ENCODE assay signal across 8 mouse cellular contexts in the genomic region with DNA sequence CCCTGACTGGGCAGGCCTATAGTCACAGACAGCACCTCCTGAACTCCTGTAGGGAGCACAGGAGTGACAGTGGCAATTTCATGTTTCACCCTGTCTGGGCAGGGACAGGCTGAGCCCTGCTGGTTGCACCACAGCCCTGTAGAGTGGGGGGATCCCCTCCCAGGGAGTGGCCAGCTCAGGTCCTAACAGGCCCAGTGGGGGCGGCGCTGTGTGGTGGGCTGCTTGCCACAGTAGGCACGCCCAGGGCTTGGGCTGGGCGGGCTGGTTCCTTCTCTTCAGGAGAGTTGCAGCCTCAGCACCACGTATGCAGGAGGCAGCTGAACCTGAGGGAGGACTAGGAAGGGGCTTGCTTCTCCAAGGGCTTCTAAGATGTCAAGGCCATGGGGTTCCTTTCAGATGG. TPM values are rescaled to one million over a fixed set of nuclear protein-coding genes. Genes with fewer than 3 reads are reported as not detected.
DNase-seq lines count a peak whose midpoint lies in the region; ATAC-seq and TF ChIP-seq lines count a peak whose summit lies in the region.

No protein-coding gene starts in this region.

- H3K27me3 ChIP-seq in midbrain, embryonic 10.5 days (ENCODE audit: low read depth, poor library complexity, severe bottlenecking): peaks cover 21% of the 10 kb centered on the region
- no peaks in the 10 kb centered on the region for H3K27me3 ChIP-seq in midbrain, postnatal 0 days (ENCODE audit: insufficient read depth, low read length)
- no peaks in the 10 kb centered on the region for H3K27me3 ChIP-seq in forebrain, embryonic 12.5 days
- no peaks in the 10 kb centered on the region for H3K27me3 ChIP-seq in kidney, embryonic 15.5 days
- no peaks in the 10 kb centered on the region for H3K27me3 ChIP-seq in stomach, embryonic 15.5 days (replicated peaks)

- peak overlapping the region; percentile 77 for H3K27ac ChIP-seq in midbrain, embryonic 10.5 days (replicated peaks)
- H3K27ac ChIP-seq in midbrain, postnatal 0 days (ENCODE audit: low read depth, low read length): no peak overlapping the region
- peak overlapping the region; percentile 94 for H3K27ac ChIP-seq in forebrain, embryonic 12.5 days
- H3K27ac ChIP-seq in kidney, embryonic 15.5 days: peak overlapping the region; percentile 93
- peak overlapping the region; percentile 96 for H3K27ac ChIP-seq in stomach, embryonic 15.5 days
- no peak overlapping the region for H3K27ac ChIP-seq in left cerebral cortex, adult 2 months

- no peak for TF ChIP-seq CTCF in midbrain, postnatal 0 days (IDR thresholded peaks at IDR 0.05)
- no peak for TF ChIP-seq CTCF in left cerebral cortex, adult 2 months (IDR thresholded peaks at IDR 0.05)

- H3K4me2 ChIP-seq in midbrain, postnatal 0 days (ENCODE audit: low read depth, low read length, poor library complexity, severe bottlenecking): no peak overlapping the region
- peak overlapping the region; percentile 50 for H3K4me2 ChIP-seq in forebrain, embryonic 12.5 days
- peak overlapping the region; percentile 63; the same call in 1 of the 2 replicates for H3K4me2 ChIP-seq in kidney, embryonic 15.5 days
- H3K4me2 ChIP-seq in stomach, embryonic 15.5 days: peak overlapping the region; percentile 72

- intact Hi-C loops in left cerebral cortex, adult 2 months (cut with DNase I): no loop called here

- no peak for ATAC-seq in midbrain, postnatal 0 days (ENCODE audit: low FRiP score)
- ATAC-seq in forebrain, embryonic 12.5 days (ENCODE audit: low FRiP score): no peak
- peak; percentile 24; the same call in 1 of the 2 replicates for ATAC-seq in kidney, embryonic 15.5 days (replicated peaks; ENCODE audit: low FRiP score)
- ATAC-seq in stomach, embryonic 15.5 days (ENCODE audit: insufficient read depth, low FRiP score, low read depth): peak; percentile 55

- H3K4me3 ChIP-seq in midbrain, embryonic 10.5 days: peak overlapping the region; percentile 16; the same call in 1 of the 2 replicates
- H3K4me3 ChIP-seq in midbrain, postnatal 0 days (ENCODE audit: low read depth, low read length): no peak overlapping the region
- no peak overlapping the region for H3K4me3 ChIP-seq in forebrain, embryonic 12.5 days (replicated peaks)
- H3K4me3 ChIP-seq in kidney, embryonic 15.5 days (replicated peaks): no peak overlapping the region
- no peak overlapping the region for H3K4me3 ChIP-seq in stomach, embryonic 15.5 days (replicated peaks)
- H3K4me3 ChIP-seq in left cerebral cortex, adult 2 months: no peak overlapping the region

- WGBS in midbrain, embryonic 10.5 days: 23% methylated on average over 5 of the region's 5 CpGs
- 51% methylated on average over 5 of the region's 5 CpGs for WGBS in midbrain, postnatal 0 days
- 39% methylated on average over 5 of the region's 5 CpGs for WGBS in forebrain, embryonic 12.5 days
- 50% methylated on average over 5 of the region's 5 CpGs for WGBS in kidney, embryonic 15.5 days
- WGBS in stomach, embryonic 15.5 days: 39% methylated on average over 5 of the region's 5 CpGs

- H3K4me1 ChIP-seq in midbrain, embryonic 10.5 days: peaks cover 77% of the 10 kb centered on the region
- H3K4me1 ChIP-seq in midbrain, postnatal 0 days (ENCODE audit: insufficient read depth, low read length): peaks cover 12% of the 10 kb centered on the region; the same call in 1 of the 2 replicates
- H3K4me1 ChIP-seq in forebrain, embryonic 12.5 days: peaks cover 68% of the 10 kb centered on the region
- H3K4me1 ChIP-seq in kidney, embryonic 15.5 days: peaks cover 72% of the 10 kb centered on the region
- peaks cover 44% of the 10 kb centered on the region for H3K4me1 ChIP-seq in stomach, embryonic 15.5 days

- DNase-seq in midbrain, embryonic 10.5 days (ENCODE audit: low spot score): no peak
- no peak for DNase-seq in midbrain, postnatal 0 days (ENCODE audit: low spot score)
- DNase-seq in lung, postnatal 25 days (ENCODE audit: low spot score): peak; percentile 86
- DNase-seq in frontal cortex, postnatal 14 days (ENCODE audit: low spot score in 2 of 2): no peak
- no peak for DNase-seq in left cerebral cortex, adult 2 months (ENCODE audit: extremely low spot score in 1 of 2, low spot score in 2 of 2)

- H3K36me3 ChIP-seq in midbrain, embryonic 10.5 days: no peaks in the 10 kb centered on the region
- H3K36me3 ChIP-seq in midbrain, postnatal 0 days (ENCODE audit: insufficient read depth, low read length): no peaks in the 10 kb centered on the region
- H3K36me3 ChIP-seq in forebrain, embryonic 12.5 days (replicated peaks): no peaks in the 10 kb centered on the region
- H3K36me3 ChIP-seq in kidney, embryonic 15.5 days: no peaks in the 10 kb centered on the region
- no peaks in the 10 kb centered on the region for H3K36me3 ChIP-seq in stomach, embryonic 15.5 days

- no peak overlapping the region for H3K9ac ChIP-seq in midbrain, postnatal 0 days (replicated peaks; ENCODE audit: low read length, poor library complexity, severe bottlenecking)
- H3K9ac ChIP-seq in forebrain, embryonic 12.5 days: peak overlapping the region; percentile 38; the same call in 1 of the 2 replicates
- no peak overlapping the region for H3K9ac ChIP-seq in kidney, embryonic 15.5 days
- H3K9ac ChIP-seq in stomach, embryonic 15.5 days: no peak overlapping the region

- H3K9me3 ChIP-seq in midbrain, embryonic 10.5 days (replicated peaks): no peaks in the 10 kb centered on the region
- H3K9me3 ChIP-seq in midbrain, postnatal 0 days (ENCODE audit: low read length): no peaks in the 10 kb centered on the region
- H3K9me3 ChIP-seq in forebrain, embryonic 12.5 days: no peaks in the 10 kb centered on the region
- no peaks in the 10 kb centered on the region for H3K9me3 ChIP-seq in kidney, embryonic 15.5 days (replicated peaks)
- no peaks in the 10 kb centered on the region for H3K9me3 ChIP-seq in stomach, embryonic 15.5 days

RNA-seq across cellular contexts. Expression of gene Sema4b, which starts 4.8 kb away (rescaled TPM):
- polyA plus RNA-seq in midbrain, embryonic 10.5 days (2016; fragmentation: Nextera tagmentation; extraction: Ambion mirVana): 12.6 and 16.5 TPM in 2 replicates
- 40.3 and 43.7 TPM in 2 replicates for total RNA-seq in midbrain, postnatal 0 days (2014; rRNA removed)
- 26.3 and 29.2 TPM in 2 replicates for polyA plus RNA-seq in midbrain, postnatal 0 days (2015; fragmentation: Nextera tagmentation; extraction: Ambion mirVana)
- 16.7 and 19.4 TPM in 2 replicates for polyA plus RNA-seq in forebrain, embryonic 12.5 days (2016; fragmentation: Nextera tagmentation; extraction: Ambion mirVana)
- 17.1 and 21.9 TPM in 2 replicates for polyA plus RNA-seq in kidney, embryonic 15.5 days (2015; fragmentation: Nextera tagmentation; extraction: Ambion mirVana)
- 22.1 and 23.8 TPM in 2 replicates for polyA plus RNA-seq in stomach, embryonic 15.5 days (2015; fragmentation: Nextera tagmentation; extraction: Ambion mirVana)
- total RNA-seq in left cerebral cortex, adult 2 months (2021): 10 to 100 TPM; 19.4 to 20.6 TPM

RNA-seq across cellular contexts. Expression of gene Cib1, which starts 41.2 kb away (rescaled TPM):
- polyA plus RNA-seq in midbrain, embryonic 10.5 days (2016; fragmentation: Nextera tagmentation; extraction: Ambion mirVana): 63.3 and 77.6 TPM in 2 replicates
- total RNA-seq in midbrain, postnatal 0 days (2014; rRNA removed): 15.2 and 22.3 TPM in 2 replicates
- 30.6 and 33.7 TPM in 2 replicates for polyA plus RNA-seq in midbrain, postnatal 0 days (2015; fragmentation: Nextera tagmentation; extraction: Ambion mirVana)
- polyA plus RNA-seq in forebrain, embryonic 12.5 days (2016; fragmentation: Nextera tagmentation; extraction: Ambion mirVana): 34.7 and 41.6 TPM in 2 replicates
- 108 and 122 TPM in 2 replicates for polyA plus RNA-seq in kidney, embryonic 15.5 days (2015; fragmentation: Nextera tagmentation; extraction: Ambion mirVana)
- 157 and 158 TPM in 2 replicates for polyA plus RNA-seq in stomach, embryonic 15.5 days (2015; fragmentation: Nextera tagmentation; extraction: Ambion mirVana)
- 10 to 100 TPM; 21.7 to 22.4 TPM for total RNA-seq in left cerebral cortex, adult 2 months (2021)

RNA-seq across cellular contexts. Expression of gene Gdpgp1, which starts 41.2 kb away (rescaled TPM):
- polyA plus RNA-seq in midbrain, embryonic 10.5 days (2016; fragmentation: Nextera tagmentation; extraction: Ambion mirVana): 5.6 and 6.3 TPM in 2 replicates
- 5.9 and 7.4 TPM in 2 replicates for total RNA-seq in midbrain, postnatal 0 days (2014; rRNA removed)
- polyA plus RNA-seq in midbrain, postnatal 0 days (2015; fragmentation: Nextera tagmentation; extraction: Ambion mirVana): 2.5 and 2.8 TPM in 2 replicates
- polyA plus RNA-seq in forebrain, embryonic 12.5 days (2016; fragmentation: Nextera tagmentation; extraction: Ambion mirVana): 4.2 and 4.8 TPM in 2 replicates
- polyA plus RNA-seq in kidney, embryonic 15.5 days (2015; fragmentation: Nextera tagmentation; extraction: Ambion mirVana): 3.5 and 3.9 TPM in 2 replicates
- polyA plus RNA-seq in stomach, embryonic 15.5 days (2015; fragmentation: Nextera tagmentation; extraction: Ambion mirVana): 5.2 and 5.3 TPM in 2 replicates
- 1 to 10 TPM; 6.1 to 7.5 TPM for total RNA-seq in left cerebral cortex, adult 2 months (2021)

RNA-seq across cellular contexts. Expression of gene Ttll13, which starts 54.7 kb away (rescaled TPM):
- 0.68 and 0.94 TPM in 2 replicates for polyA plus RNA-seq in midbrain, embryonic 10.5 days (2016; fragmentation: Nextera tagmentation; extraction: Ambion mirVana)
- 1.2 and 1.6 TPM in 2 replicates for total RNA-seq in midbrain, postnatal 0 days (2014; rRNA removed)
- 2.4 and 3.2 TPM in 2 replicates for polyA plus RNA-seq in midbrain, postnatal 0 days (2015; fragmentation: Nextera tagmentation; extraction: Ambion mirVana)
- polyA plus RNA-seq in forebrain, embryonic 12.5 days (2016; fragmentation: Nextera tagmentation; extraction: Ambion mirVana): 1.1 and 1.3 TPM in 2 replicates
- 1.2 and 2.1 TPM in 2 replicates for polyA plus RNA-seq in kidney, embryonic 15.5 days (2015; fragmentation: Nextera tagmentation; extraction: Ambion mirVana)
- polyA plus RNA-seq in stomach, embryonic 15.5 days (2015; fragmentation: Nextera tagmentation; extraction: Ambion mirVana): 1.1 and 1.6 TPM in 2 replicates
- 1 to 10 TPM; 2.0 to 2.8 TPM for total RNA-seq in left cerebral cortex, adult 2 months (2021)

Comparison
In these comparisons a context has a peak if more than half of its experiments do, and no peak if none do; other contexts are left out.
1. H3K27ac ChIP-seq: peak in midbrain, embryonic 10.5 days (single experiment), forebrain, embryonic 12.5 days (single experiment), kidney, embryonic 15.5 days (single experiment) and stomach, embryonic 15.5 days (single experiment); none in midbrain, postnatal 0 days (single experiment) and left cerebral cortex, adult 2 months (single experiment).
2. ATAC-seq: peak in kidney, embryonic 15.5 days (single experiment) and stomach, embryonic 15.5 days (single experiment); none in midbrain, postnatal 0 days (single experiment) and forebrain, embryonic 12.5 days (single experiment).